Mouse (Mus musculus) testis, adult 2 months (tissue): Measurements from ENCODE around the gene Slc22a5.

Source experiments
- CTCF ChIP-seq: fragments of 200-500 bp; IDR thresholded peaks from 2 replicates; pipeline ENCODE4 v1.5.1; 2012; ENCODE audit warnings: low read depth, mild to moderate bottlenecking, inconsistent platforms, low read length, moderate library complexity; ENCODE audit not compliant: control insufficient read depth, insufficient read depth, insufficient replicate concordance
- POLR2A ChIP-seq: fragments of 200-500 bp; IDR thresholded peaks from 2 replicates; pipeline ENCODE4 v1.6.1; 2012; ENCODE audit warnings: low read depth, mild to moderate bottlenecking, inconsistent platforms, low read length, moderate library complexity; ENCODE audit not compliant: control insufficient read depth

DNA sequence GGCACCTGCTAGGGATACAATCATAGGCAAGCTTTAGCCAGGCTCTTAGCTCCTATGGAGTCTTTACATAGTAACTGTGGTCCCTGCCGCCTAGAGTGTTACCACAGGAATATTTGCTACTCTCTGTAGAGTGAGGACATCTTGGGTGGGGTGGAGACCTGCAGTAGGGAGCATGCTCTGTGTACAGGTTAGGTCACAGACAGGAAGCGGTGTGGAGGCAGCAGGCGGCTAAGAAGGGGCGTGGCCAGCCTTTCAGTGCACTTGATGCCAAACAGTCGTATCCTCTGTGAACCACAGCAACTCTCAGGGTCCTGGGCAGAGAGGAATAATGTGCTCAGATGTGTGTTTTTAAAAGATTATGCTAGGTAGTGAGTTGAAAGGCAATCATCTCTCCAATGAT, 39.7 kb downstream of the Slc22a5 start:
- TF ChIP-seq POLR2A (no peak), CTCF (no peak)
